Mouse (Mus musculus) bone marrow macrophage, adult 2 months (primary cell): Measurements from ENCODE around the gene Csde1.

Experiments used
- CTCF ChIP-seq: IDR thresholded peaks from 2 replicates; pipeline ENCODE4 v1.5.1; 2012; ENCODE audit warnings: low read depth, mild to moderate bottlenecking, low read length, moderate library complexity
- POLR2A ChIP-seq: IDR thresholded peaks from 2 replicates; pipeline ENCODE4 v1.6.1; 2012; ENCODE audit warnings: mild to moderate bottlenecking, low read depth, low read length, borderline replicate concordance

DNA sequence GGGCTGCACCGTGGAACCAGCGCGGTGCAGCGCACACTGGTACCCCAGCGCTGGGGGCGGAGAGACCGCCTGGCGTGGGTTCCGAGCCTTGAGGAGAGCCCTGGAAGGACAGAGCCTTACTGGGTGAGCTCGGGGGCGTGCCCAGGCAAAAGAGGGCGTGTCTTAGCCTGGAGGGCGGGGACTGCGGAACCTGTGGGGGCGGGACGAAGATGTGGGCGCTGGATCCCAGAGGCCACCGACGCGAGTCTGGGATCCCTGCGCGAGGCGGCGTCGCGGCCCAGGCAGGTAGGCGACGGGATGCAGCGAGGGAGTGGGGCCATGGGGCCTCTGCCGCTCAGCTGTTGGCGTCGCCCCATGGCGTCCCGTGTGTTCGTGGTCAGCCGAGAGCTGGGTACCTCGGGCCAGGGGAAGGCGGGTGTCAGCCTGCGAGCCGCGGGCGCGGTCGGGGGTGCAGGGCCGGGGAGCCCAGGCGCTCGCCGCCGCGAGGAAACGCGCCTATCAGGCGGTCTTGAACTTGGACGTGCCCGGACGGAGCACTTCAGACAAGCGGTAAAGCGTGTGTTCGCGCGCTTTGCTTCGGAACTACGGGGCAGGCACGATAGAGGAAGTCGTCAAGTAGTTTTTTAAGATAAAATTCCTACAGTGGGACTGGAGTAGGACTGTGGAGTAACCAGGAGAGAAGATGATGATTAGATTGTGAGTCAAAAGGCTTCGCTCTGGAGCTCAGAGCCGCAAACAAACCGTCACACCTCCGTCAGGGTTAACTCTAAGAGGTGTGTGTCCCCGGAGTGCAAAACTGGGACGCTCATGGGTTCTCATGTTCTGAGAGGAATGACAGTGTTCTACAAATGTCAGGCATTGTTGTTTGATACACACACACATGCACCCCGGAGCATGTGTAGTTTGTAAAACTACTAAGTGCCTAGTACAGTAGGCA, 82.5 kb downstream of the Csde1 start, which contains the start of gene Dennd2c:
- TF ChIP-seq CTCF (no peak), POLR2A (no peak)
